Mouse (Mus musculus) stomach, embryonic 15.5 days (tissue): ENCODE results near the gene Naa25. TPM values are rescaled to one million over a fixed set of nuclear protein-coding genes. Genes with fewer than 3 reads are reported as not detected.

Experiments used
- ATAC-seq: fragments of 200-750 bp; cut with Nextera tagmentation; 2 replicates; pipeline ENCODE4 v1.8.0; 2017; ENCODE audit warnings: low read depth, moderate number of reproducible peaks, moderate TSS enrichment; ENCODE audit not compliant: insufficient read depth, low FRiP score
- H3K27ac ChIP-seq: fragments of 300-500 bp; sonication (generic); 2 replicates; pipeline ENCODE4 v1.5.1; 2015; ENCODE audit warnings: mild to moderate bottlenecking, inconsistent platforms
- H3K27me3 ChIP-seq: fragments of 300-500 bp; sonication (generic); replicated peaks from 2 replicates; pipeline ENCODE4 v1.6.1; 2015; ENCODE audit warnings: inconsistent platforms
- H3K36me3 ChIP-seq: fragments of 300-500 bp; sonication (generic); 2 replicates; pipeline ENCODE4 v1.6.1; 2015; ENCODE audit warnings: inconsistent platforms
- H3K4me1 ChIP-seq: fragments of 300-500 bp; sonication (generic); 2 replicates; pipeline ENCODE4 v1.6.1; 2015; ENCODE audit warnings: inconsistent platforms
- H3K4me2 ChIP-seq: fragments of 300-500 bp; sonication (generic); 2 replicates; pipeline ENCODE4 v1.6.1; 2015; ENCODE audit warnings: mild to moderate bottlenecking, inconsistent platforms
- H3K4me3 ChIP-seq: fragments of 300-500 bp; sonication (generic); replicated peaks from 2 replicates; pipeline ENCODE4 v1.5.1; 2015; ENCODE audit warnings: inconsistent platforms
- H3K9ac ChIP-seq: fragments of 300-500 bp; sonication (generic); 2 replicates; pipeline ENCODE4 v1.6.1; 2015; ENCODE audit warnings: inconsistent platforms
- H3K9me3 ChIP-seq: fragments of 300-500 bp; sonication (generic); 2 replicates; pipeline ENCODE4 v1.6.1; 2016; ENCODE audit warnings: inconsistent platforms
- WGBS: fragments of 180-500 bp; shearing (Covaris S2); methylation state at CpG from one replicate; pipeline ENCODE4 v1.1.7; 2015; 5-methylcytosine and 5-hydroxymethylcytosine counted together
- polyA plus RNA-seq: library from polyadenylated mRNA; unstranded; fragments of >200 nt; fragmentation: Nextera tagmentation; extraction: Ambion mirVana; gene quantifications from 2 replicates; pipeline ENCODE4 v1.2.1, GENCODE M21; 2015

The Naa25 gene
- polyA plus RNA-seq, 1 experiment from 2014 or later = 40.2 TPM

GRCm38 (mm10) chr5:121383857-121384756, 13.6 kb upstream of the Naa25 start:
- peak overlapping the region; percentile 72 for H3K4me3 ChIP-seq
- 47% methylated on average over 10 of the region's 10 CpGs for WGBS
- peak overlapping the region; percentile 83 for H3K4me2 ChIP-seq
- H3K9ac ChIP-seq = peak overlapping the region; percentile 66; the same call in 1 of the 2 replicates
- H3K27ac ChIP-seq = peak overlapping the region; percentile 89
- H3K9me3 ChIP-seq = no peaks in the 10 kb centered on the region
- no peak for ATAC-seq
- no peaks in the 10 kb centered on the region for H3K27me3 ChIP-seq
- H3K36me3 ChIP-seq = peaks cover 25% of the 10 kb centered on the region
- peaks cover 16% of the 10 kb centered on the region; the same call in 1 of the 2 replicates for H3K4me1 ChIP-seq

GRCm38 (mm10) chr5:121384757-121385460, 12.8 kb upstream of the Naa25 start:
- peak overlapping the region; percentile 83 for H3K4me2 ChIP-seq
- H3K9ac ChIP-seq = peak overlapping the region; percentile 66
- H3K27ac ChIP-seq = peak overlapping the region; percentile 89
- no peaks in the 10 kb centered on the region for H3K27me3 ChIP-seq
- H3K4me3 ChIP-seq = peak overlapping the region; percentile 72
- WGBS = 1% methylated on average over 35 of the region's 47 CpGs
- ATAC-seq = peak; percentile 57
- H3K4me1 ChIP-seq = peaks cover 16% of the 10 kb centered on the region; the same call in 1 of the 2 replicates
- H3K9me3 ChIP-seq = no peaks in the 10 kb centered on the region
- H3K36me3 ChIP-seq = peaks cover 17% of the 10 kb centered on the region

DNA sequence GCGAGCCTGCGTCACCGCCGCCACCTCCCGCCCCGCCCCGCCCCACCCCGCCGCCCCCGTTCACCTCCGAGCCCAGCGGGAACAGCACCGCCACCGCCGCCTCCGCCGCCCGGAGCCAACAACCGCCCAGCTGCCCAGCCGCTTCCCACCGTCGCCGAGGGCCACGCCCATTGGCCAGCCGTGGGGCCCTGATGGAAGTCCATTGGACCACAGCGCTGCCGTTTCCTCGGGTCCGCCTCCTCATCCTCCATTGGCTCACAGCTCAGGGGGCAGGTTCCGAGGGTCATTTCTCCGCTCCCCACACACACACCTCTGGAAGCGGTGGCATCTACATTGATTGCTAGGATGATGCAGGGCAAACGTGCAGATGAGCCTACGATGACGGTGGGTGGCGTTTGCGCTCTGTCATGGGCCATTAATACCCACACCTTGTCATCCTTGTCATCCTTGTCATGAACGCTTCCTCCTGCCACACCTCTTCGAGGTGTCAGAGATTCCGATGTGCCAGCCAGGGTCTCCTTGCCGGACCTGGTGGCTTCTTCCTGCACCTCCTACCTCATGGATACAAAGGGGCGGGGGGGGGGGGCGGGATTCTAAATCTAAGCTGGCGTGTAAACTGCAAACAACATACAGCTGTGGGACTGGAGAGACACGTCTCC, 12.1 kb upstream of the Naa25 start, which contains the start of gene Trafd1:
Gene Trafd1 (minus strand): TSS at position 172 of the 659 bp plus-strand sequence.
- Histone ChIP-seq H3K4me2 (peak within 1 kb of the TSS; percentile 83), H3K4me3 (peak within 1 kb of the TSS; percentile 72), H3K4me1 (peaks cover 16% of the 10 kb centered on the region; the same call in 1 of the 2 replicates), H3K9me3 (no peaks in the 10 kb centered on the region), H3K27me3 (no peaks in the 10 kb centered on the region), H3K27ac (peak within 1 kb of the TSS; percentile 89), H3K9ac (peak within 1 kb of the TSS; percentile 66), H3K36me3 (peaks cover 15% of the 10 kb centered on the region)
- WGBS = under 1% methylated on average over 27 of the region's 45 CpGs
- ATAC-seq = peak; percentile 92

DNA sequence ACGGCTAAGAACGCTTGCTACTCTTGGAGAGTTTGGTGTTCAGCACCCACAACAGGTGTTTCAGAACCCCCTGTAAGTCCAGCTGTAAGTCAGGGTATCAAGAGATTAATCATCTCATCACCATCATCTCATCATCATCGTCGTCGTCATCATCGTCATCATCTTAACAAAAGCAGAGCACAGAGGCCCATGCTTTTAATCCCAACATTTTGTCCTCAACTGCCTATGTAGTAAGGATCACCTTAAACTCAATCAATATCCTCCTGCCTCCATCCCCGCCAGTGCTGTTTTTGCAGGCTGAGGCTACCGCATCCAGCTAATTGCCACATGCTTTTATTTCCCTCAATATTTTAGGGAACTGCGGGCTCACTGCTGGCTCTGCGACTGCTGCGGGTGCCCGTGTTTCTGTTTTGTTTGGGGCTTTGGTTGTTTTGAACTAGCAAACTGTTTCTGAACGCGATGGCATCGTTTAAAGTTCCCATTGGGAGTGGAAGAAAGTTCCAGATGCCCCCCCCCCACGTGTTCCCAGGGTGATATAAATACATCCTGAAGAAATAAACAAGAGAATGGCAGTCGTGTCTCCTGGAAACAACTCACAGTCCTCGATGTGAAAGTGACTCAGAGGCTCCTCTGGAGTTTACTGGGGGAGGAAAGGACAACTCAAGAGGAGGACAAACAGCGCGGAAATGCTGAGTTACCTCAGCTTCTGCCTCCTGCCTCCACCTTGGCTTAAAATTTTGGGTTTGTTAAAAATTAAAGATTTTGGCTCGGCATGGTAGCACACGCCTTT, 11.4 kb upstream of the Naa25 start:
- H3K4me1 ChIP-seq = peaks cover 16% of the 10 kb centered on the region; the same call in 1 of the 2 replicates
- H3K4me3 ChIP-seq = peak overlapping the region; percentile 72
- no peaks in the 10 kb centered on the region for H3K27me3 ChIP-seq
- H3K27ac ChIP-seq = no peak overlapping the region; the same call in 1 of the 2 replicates
- WGBS = 31% methylated on average over 22 of the region's 22 CpGs
- no peak overlapping the region for H3K9ac ChIP-seq
- H3K36me3 ChIP-seq = peaks cover 8% of the 10 kb centered on the region; the same call in 1 of the 2 replicates
- ATAC-seq = no peak
- H3K9me3 ChIP-seq = no peaks in the 10 kb centered on the region
- peak overlapping the region; percentile 83 for H3K4me2 ChIP-seq

- Histone ChIP-seq H3K36me3 (0 out of 2 replicates have a peak, but pooled peaks cover 3% of the 10 kb centered on the region), H3K4me2 (no peak overlapping the region), H3K4me3 (no peak overlapping the region), H3K27me3 (no peaks in the 10 kb centered on the region), H3K9me3 (no peaks in the 10 kb centered on the region), H3K9ac (no peak overlapping the region), H3K4me1 (peaks cover 16% of the 10 kb centered on the region; the same call in 1 of the 2 replicates), H3K27ac (peak overlapping the region; percentile 59; the same call in 1 of the 2 replicates)
- no peak for ATAC-seq
- 36% methylated on average over 4 of the region's 4 CpGs for WGBS
Measured at GRCm38 (mm10) chr5:121387126-121387525, 10.6 kb upstream of the Naa25 start.

GRCm38 (mm10) chr5:121389106-121389505, 8.6 kb upstream of the Naa25 start:
- Histone ChIP-seq H3K4me2 (no peak overlapping the region), H3K4me1 (peaks cover 16% of the 10 kb centered on the region; the same call in 1 of the 2 replicates), H3K36me3 (no peaks in the 10 kb centered on the region), H3K27ac (no peak overlapping the region), H3K27me3 (no peaks in the 10 kb centered on the region), H3K9me3 (no peaks in the 10 kb centered on the region), H3K9ac (no peak overlapping the region), H3K4me3 (no peak overlapping the region)
- WGBS = 66% methylated on average over 7 of the region's 7 CpGs
- ATAC-seq = no peak

GRCm38 (mm10) chr5:121389691-121390090, 8.0 kb upstream of the Naa25 start:
- no peaks in the 10 kb centered on the region for H3K9me3 ChIP-seq
- ATAC-seq = no peak
- no peaks in the 10 kb centered on the region for H3K27me3 ChIP-seq
- H3K4me2 ChIP-seq = no peak overlapping the region
- no peak overlapping the region for H3K27ac ChIP-seq
- H3K36me3 ChIP-seq = no peaks in the 10 kb centered on the region
- no peak overlapping the region for H3K9ac ChIP-seq
- 0 out of 2 replicates have a peak, but pooled peaks cover 12% of the 10 kb centered on the region for H3K4me1 ChIP-seq
- no peak overlapping the region for H3K4me3 ChIP-seq

- Histone ChIP-seq H3K9me3 (no peaks in the 10 kb centered on the region), H3K36me3 (no peaks in the 10 kb centered on the region), H3K4me3 (no peak overlapping the region), H3K9ac (no peak overlapping the region), H3K27me3 (no peaks in the 10 kb centered on the region), H3K27ac (peak overlapping the region; percentile 59), H3K4me2 (no peak overlapping the region), H3K4me1 (0 out of 2 replicates have a peak, but pooled peaks cover 7% of the 10 kb centered on the region)
- 55% methylated on average over 16 of the region's 16 CpGs for WGBS
- ATAC-seq = no peak
Measured at GRCm38 (mm10) chr5:121392667-121393380, 4.9 kb upstream of the Naa25 start.

GRCm38 (mm10) chr5:121393402-121393801, 4.3 kb upstream of the Naa25 start:
- Histone ChIP-seq H3K27me3 (no peaks in the 10 kb centered on the region), H3K9me3 (no peaks in the 10 kb centered on the region), H3K27ac (peak overlapping the region; percentile 63), H3K4me2 (no peak overlapping the region), H3K9ac (no peak overlapping the region), H3K4me3 (no peak overlapping the region), H3K36me3 (no peaks in the 10 kb centered on the region), H3K4me1 (0 out of 2 replicates have a peak, but pooled peaks cover 7% of the 10 kb centered on the region)
- WGBS = 70% methylated on average over 3 of the region's 3 CpGs
- no peak for ATAC-seq

DNA sequence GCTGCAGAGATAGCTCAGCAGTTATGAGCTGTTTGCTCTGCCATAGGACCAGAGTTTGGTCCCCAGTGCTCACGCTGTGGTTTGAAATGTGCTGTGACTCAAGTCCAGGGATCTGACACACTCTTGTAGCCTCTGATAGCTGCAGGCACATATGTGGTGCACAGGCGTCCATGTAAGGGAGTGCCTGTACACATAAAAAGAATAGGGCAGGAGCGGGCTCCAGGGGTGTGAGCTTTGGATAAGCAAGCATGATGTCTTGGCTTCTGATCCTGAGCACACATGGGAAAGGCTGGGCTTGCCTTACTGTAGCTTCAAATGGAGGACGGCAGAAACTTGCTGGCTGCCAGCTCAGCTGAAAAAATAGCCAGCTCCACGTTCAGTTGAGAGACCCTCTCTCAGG, 2.1 kb upstream of the Naa25 start:
- no peaks in the 10 kb centered on the region for H3K9me3 ChIP-seq
- H3K4me2 ChIP-seq = no peak overlapping the region
- H3K27ac ChIP-seq = no peak overlapping the region
- H3K9ac ChIP-seq = no peak overlapping the region
- H3K4me3 ChIP-seq = no peak overlapping the region
- no peaks in the 10 kb centered on the region for H3K36me3 ChIP-seq
- H3K4me1 ChIP-seq = peaks cover 20% of the 10 kb centered on the region
- 74% methylated on average over 5 of the region's 5 CpGs for WGBS
- no peak for ATAC-seq
- no peaks in the 10 kb centered on the region for H3K27me3 ChIP-seq
